Mouse (Mus musculus) lung, postnatal 0 days (tissue): ENCODE measurements around the gene Rnf166. TPM values are rescaled to one million over a fixed set of nuclear protein-coding genes. Genes with fewer than 3 reads are reported as not detected.

Experiments used
- ATAC-seq: fragments of 200-750 bp; cut with Nextera tagmentation; 2 replicates; pipeline ENCODE4 v1.8.0; 2017; ENCODE audit warnings: moderate library complexity
- DNase-seq: peaks from one replicate; pipeline ENCODE4 v3.0.0-alpha.2; 2016; ENCODE audit warnings: low spot score
- H3K27ac ChIP-seq: fragments of 300-500 bp; sonication (generic); 2 replicates; pipeline ENCODE4 v1.5.1; 2014; ENCODE audit warnings: antibody characterized with exemption, mild to moderate bottlenecking, low read length, mixed read lengths
- H3K27me3 ChIP-seq: fragments of 300-500 bp; sonication (generic); replicated peaks from 2 replicates; pipeline ENCODE4 v1.6.1; 2014; ENCODE audit warnings: low read length, mixed read lengths; ENCODE audit not compliant: insufficient read depth
- H3K36me3 ChIP-seq: fragments of 300-500 bp; sonication (generic); 2 replicates; pipeline ENCODE4 v1.6.1; 2014; ENCODE audit warnings: low read length, mixed read lengths; ENCODE audit not compliant: insufficient read depth
- H3K4me1 ChIP-seq: fragments of 300-500 bp; sonication (generic); 2 replicates; pipeline ENCODE4 v1.6.1; 2014; ENCODE audit warnings: antibody characterized with exemption, low read depth, low read length, mixed read lengths; ENCODE audit not compliant: insufficient read depth
- H3K4me2 ChIP-seq: fragments of 300-500 bp; sonication (generic); replicated peaks from 2 replicates; pipeline ENCODE4 v1.6.1; 2014; ENCODE audit warnings: low read depth, mild to moderate bottlenecking, low read length, moderate library complexity, mixed read lengths
- H3K4me3 ChIP-seq: fragments of 300-500 bp; sonication (generic); 2 replicates; pipeline ENCODE4 v1.5.1; 2014; ENCODE audit warnings: low read depth, low read length
- H3K9ac ChIP-seq: fragments of 300-500 bp; sonication (generic); replicated peaks from 2 replicates; pipeline ENCODE4 v1.6.1; 2014; ENCODE audit warnings: low read depth, mild to moderate bottlenecking
- H3K9me3 ChIP-seq: fragments of 300-500 bp; sonication (generic); 2 replicates; pipeline ENCODE4 v1.6.1; 2016; ENCODE audit warnings: low read length, mixed read lengths
- CTCF ChIP-seq: IDR thresholded peaks from 2 replicates; pipeline ENCODE4 v1.5.1; 2016; ENCODE audit warnings: antibody characterized with exemption, mild to moderate bottlenecking
- EP300 ChIP-seq: IDR thresholded peaks from 2 replicates; pipeline ENCODE4 v1.6.1; 2016; ENCODE audit warnings: antibody characterized with exemption, mild to moderate bottlenecking, control low read depth
- WGBS: fragments of 180-500 bp; shearing (Covaris S2); extraction: QIAGEN DNeasy Blood & Tissue Kit; methylation state at CpG from one replicate; pipeline ENCODE4 v1.1.7; 2014; 5-methylcytosine and 5-hydroxymethylcytosine counted together
- polyA plus RNA-seq: library from polyadenylated mRNA; unstranded; fragments of >200 nt; fragmentation: Nextera tagmentation; extraction: Ambion mirVana; gene quantifications from 2 replicates; pipeline ENCODE4 v1.2.1, GENCODE M21; 2015

Gene Rnf166
- polyA plus RNA-seq, 1 experiment from 2014 or later, result 52.7 TPM

DNA sequence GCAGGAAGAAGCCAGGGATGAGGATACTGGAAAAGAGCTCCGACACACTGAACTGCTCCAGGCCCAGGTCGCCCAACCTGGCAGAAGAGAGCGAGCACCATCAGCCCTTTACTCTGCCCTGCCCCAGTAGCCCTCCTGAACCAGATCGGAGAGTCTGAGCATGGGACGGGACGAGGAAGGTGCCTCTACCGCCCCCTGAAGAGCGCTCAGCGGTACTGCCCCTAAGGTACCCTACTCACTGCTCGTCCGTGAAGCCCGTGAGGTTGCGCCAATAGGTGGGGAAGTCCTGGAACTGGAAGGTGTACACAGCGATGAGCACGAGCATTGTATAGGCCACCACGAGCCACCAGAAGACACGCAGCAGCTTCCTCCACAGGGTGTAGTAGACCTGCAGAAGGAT lies 22.0 kb upstream of the Rnf166 start:
- Histone ChIP-seq H3K9me3 (no peaks in the 10 kb centered on the region), H3K36me3 (peaks cover 45% of the 10 kb centered on the region), H3K9ac (no peak overlapping the region), H3K27me3 (no peaks in the 10 kb centered on the region), H3K4me3 (no peak overlapping the region), H3K4me2 (no peak overlapping the region), H3K4me1 (no peaks in the 10 kb centered on the region), H3K27ac (no peak overlapping the region)
- TF ChIP-seq EP300, result no peak
- TF ChIP-seq CTCF, result peak; percentile 60
- ATAC-seq (no peak), DNase-seq (no peak)
- 63% methylated on average over 17 of the region's 17 CpGs for WGBS

- ATAC-seq, result peak; percentile 63
- WGBS, result 49% methylated on average over 9 of the region's 12 CpGs
- Histone ChIP-seq H3K27ac (no peak overlapping the region), H3K9me3 (no peaks in the 10 kb centered on the region), H3K36me3 (peaks cover 52% of the 10 kb centered on the region), H3K4me1 (no peaks in the 10 kb centered on the region), H3K9ac (no peak overlapping the region), H3K4me3 (no peak overlapping the region), H3K27me3 (no peaks in the 10 kb centered on the region), H3K4me2 (no peak overlapping the region)
- TF ChIP-seq CTCF (no peak; the same call in 1 of the 2 replicates), EP300 (no peak)
- peak; percentile 62 for DNase-seq
Observed at GRCm38 (mm10) chr8:122497016-122497734, 21.3 kb upstream of the Rnf166 start.

DNA sequence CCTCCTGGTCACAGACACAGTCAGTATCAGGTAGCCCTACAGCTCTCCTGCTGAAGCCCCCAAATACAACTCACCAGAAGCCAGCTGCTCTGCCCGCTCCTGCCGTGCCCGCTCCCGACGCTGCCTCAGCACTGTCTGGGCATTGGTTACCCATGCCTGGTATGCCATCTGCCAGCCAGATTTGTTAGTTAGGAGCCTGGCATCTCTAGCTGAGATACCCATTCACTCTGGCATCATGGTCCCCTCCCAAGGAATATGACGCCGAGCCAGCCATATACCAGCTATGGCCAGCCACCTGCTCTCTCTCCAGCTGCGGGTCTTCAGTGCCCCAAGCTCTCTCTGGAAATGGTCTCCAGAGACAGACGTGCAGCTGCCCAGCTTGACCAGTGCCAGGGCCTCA lies 12.5 kb upstream of the Rnf166 start:
- H3K36me3 ChIP-seq, result peaks cover 57% of the 10 kb centered on the region
- H3K9me3 ChIP-seq, result no peaks in the 10 kb centered on the region
- H3K4me2 ChIP-seq, result no peak overlapping the region
- H3K27me3 ChIP-seq, result no peaks in the 10 kb centered on the region
- H3K4me1 ChIP-seq, result no peaks in the 10 kb centered on the region
- no peak overlapping the region for H3K4me3 ChIP-seq
- DNase-seq (no peak), ATAC-seq (no peak)
- WGBS, result 95% methylated on average over 9 of the region's 9 CpGs
- no peak overlapping the region for H3K27ac ChIP-seq
- H3K9ac ChIP-seq, result no peak overlapping the region
- TF ChIP-seq CTCF, result no peak
- TF ChIP-seq EP300, result no peak

GRCm38 (mm10) chr8:122484831-122485230 lies 9.0 kb upstream of the Rnf166 start:
- no peak for ATAC-seq
- Histone ChIP-seq H3K9me3 (no peaks in the 10 kb centered on the region), H3K4me2 (no peak overlapping the region), H3K4me1 (no peaks in the 10 kb centered on the region), H3K9ac (no peak overlapping the region), H3K36me3 (peaks cover 55% of the 10 kb centered on the region), H3K27ac (no peak overlapping the region), H3K4me3 (no peak overlapping the region), H3K27me3 (no peaks in the 10 kb centered on the region)
- DNase-seq, result no peak
- WGBS, result 80% methylated on average over 12 of the region's 12 CpGs
- TF ChIP-seq CTCF (no peak), EP300 (no peak)

- no peaks in the 10 kb centered on the region for H3K9me3 ChIP-seq
- TF ChIP-seq CTCF, result peak; percentile 48
- no peak for TF ChIP-seq EP300
- H3K4me2 ChIP-seq, result no peak overlapping the region
- ATAC-seq (no peak), DNase-seq (no peak)
- no peaks in the 10 kb centered on the region for H3K4me1 ChIP-seq
- H3K27me3 ChIP-seq, result no peaks in the 10 kb centered on the region
- no peak overlapping the region for H3K9ac ChIP-seq
- no peak overlapping the region for H3K4me3 ChIP-seq
- no peak overlapping the region for H3K27ac ChIP-seq
- peaks cover 61% of the 10 kb centered on the region for H3K36me3 ChIP-seq
- 96% methylated on average over 7 of the region's 7 CpGs for WGBS
Observed at GRCm38 (mm10) chr8:122483877-122484276, 8.0 kb upstream of the Rnf166 start.

DNA sequence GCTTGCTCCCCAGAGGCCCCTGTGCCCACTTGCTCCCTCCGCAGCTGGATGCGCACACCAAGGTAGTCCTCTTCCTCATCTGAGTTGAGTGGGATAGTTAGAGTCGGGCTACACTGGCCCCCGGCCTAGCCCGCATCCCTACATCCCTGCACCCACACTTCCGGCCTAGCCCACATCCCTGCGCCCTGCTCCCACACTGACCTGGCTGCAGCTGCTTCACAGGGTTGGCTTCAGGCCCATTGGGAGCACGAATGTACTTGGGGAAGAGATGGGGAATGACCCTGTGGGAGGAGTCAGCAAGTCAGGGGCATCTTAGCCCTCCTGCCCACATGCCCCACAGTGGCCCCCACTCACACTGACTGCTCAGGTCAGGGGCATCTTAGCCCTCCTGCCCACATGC lies 6.6 kb upstream of the Rnf166 start:
- WGBS, result 87% methylated on average over 8 of the region's 8 CpGs
- no peak for DNase-seq

More for the DNA sequence above, 6.6 kb upstream of the Rnf166 start:
- no peak overlapping the region for H3K9ac ChIP-seq
- H3K4me2 ChIP-seq, result no peak overlapping the region
- no peak overlapping the region for H3K27ac ChIP-seq
- no peaks in the 10 kb centered on the region for H3K27me3 ChIP-seq
- no peak overlapping the region for H3K4me3 ChIP-seq
- TF ChIP-seq EP300, result no peak
- no peak for TF ChIP-seq CTCF
- ATAC-seq, result peak; percentile 14; the same call in 1 of the 2 replicates
- no peaks in the 10 kb centered on the region for H3K4me1 ChIP-seq
- H3K9me3 ChIP-seq, result no peaks in the 10 kb centered on the region
- peaks cover 57% of the 10 kb centered on the region for H3K36me3 ChIP-seq
